Mouse (Mus musculus): Measurements from ENCODE around the gene Sync.

The Sync gene

DNA sequence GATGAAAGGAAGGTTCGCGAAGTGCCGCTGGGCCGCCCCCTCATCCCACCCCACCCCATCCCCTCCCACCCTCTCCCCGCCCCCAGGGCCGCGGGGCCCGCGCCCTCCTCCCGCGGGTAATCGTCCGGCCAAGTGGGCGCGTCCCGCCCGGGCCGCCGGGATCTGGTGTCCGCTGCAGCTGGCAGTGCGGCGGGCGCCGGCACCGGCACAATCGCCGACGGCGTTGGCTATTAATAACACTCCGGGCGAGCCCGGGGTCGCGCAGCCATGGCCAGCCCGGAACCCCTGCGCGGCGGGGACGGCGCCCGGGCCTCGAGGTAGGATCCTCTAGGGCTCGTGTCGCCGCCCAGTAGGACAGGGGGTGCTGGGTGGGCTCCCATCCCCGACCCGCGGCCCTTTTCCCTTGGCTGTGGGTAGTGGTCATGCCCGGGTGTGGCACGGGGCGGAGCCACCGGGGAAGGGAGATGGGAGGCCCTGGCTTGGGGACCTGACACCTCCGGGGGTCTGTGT lies at the start of gene Sync:
Gene Sync (plus strand): TSS at position 146 of the 510 bp plus-strand sequence.
- no peak for DNase-seq (ENCODE audit: low spot score in 2 of 2)

DNA sequence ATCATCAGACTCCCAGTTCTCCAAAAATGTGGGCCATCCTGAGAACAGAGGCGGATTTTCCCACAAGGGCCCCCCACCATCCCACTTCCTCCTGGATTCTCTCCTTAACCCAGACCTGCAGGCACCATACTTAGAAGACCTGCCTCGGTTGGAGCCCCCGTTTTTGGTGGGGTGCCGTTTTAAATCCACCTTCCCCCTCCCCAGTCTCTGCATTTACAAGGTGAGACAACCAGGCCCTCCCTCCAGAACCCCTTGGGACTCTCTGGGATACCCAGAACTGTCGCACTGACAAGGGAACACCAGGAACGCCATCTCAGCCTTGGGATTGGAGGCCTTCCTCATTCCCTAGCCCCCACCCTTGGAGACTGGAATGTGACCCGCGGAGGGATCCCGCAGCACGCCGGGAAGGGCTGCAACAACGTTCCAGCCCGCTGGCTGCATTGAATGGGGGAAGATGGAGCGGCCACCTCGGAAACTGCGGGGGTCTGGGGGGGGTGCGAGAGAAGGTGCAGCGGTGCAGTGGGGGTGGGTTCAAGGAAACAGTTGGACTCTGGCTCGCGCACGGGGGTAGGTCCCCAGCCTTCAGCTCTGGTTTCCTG lies 49.5 kb upstream of the Sync start:
- peak in 1 of 2 experiments; percentile 13 for DNase-seq (ENCODE audit: low spot score in 2 of 2)

DNA sequence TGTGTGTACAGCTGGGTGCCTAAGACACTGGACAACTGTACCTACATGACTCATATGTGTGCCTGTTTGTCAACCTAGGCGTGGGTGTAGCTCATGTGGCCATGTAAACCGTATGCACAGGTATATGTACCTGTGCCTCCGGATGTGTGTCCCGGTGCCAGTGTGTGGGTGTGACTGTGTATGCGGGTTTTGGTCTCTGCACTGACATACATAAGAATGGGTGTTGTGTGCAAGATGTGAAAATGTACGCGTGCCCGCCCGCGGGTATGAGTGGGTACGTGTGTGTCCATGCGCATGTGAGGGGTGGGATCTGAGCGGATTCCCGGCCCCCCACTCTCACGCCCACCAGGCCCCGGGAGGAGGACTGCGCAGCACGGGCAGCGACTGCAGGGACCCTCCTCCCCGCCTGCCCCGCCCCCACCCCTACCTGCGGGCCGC lies 48.8 kb upstream of the Sync start:
- peak in 1 of 2 experiments; percentile 25 for DNase-seq (ENCODE audit: low spot score in 2 of 2)

DNA sequence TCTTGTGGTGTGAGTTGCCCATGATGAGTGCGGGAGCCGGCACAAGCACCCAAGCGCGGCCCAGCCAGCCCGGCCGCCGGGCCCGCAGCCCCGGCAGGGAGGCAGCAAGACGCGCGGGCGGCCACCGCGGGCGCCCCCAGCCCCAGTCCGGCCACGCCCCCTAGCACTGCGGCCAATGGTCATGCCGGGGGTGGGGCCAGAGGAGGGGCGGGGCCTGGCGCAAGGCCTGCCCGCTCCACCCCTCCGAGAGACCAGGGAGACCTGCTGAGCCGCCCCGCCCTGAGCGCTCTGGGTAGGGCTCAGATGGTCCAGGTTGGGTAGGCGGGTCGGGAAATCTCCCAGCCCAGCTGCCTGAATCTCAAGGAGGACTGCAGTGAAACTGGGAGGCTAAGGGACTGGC lies 48.3 kb upstream of the Sync start:
- DNase-seq (ENCODE audit: low spot score in 2 of 2): peak in 1 of 2 experiments; percentile 65

DNA sequence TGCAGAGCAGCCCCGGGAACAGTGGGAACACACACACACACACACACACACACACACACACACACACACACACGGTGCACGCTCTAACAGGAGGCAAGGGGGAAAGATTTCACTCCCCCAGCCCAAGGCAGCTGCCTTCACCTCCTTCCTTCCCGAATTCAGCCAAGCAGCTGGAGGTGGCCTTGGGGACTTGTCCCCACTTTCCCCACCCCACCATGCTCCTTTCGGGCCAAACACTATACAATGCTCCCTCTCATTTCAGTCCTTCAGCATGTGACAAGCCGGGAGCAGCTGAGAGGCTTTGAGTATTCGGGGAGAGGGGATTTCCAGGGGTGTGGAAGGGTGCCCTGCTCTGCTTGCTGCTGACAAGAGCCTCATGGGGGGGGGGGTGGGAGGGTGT lies 45.5 kb upstream of the Sync start:
- no peak for DNase-seq (ENCODE audit: low spot score in 2 of 2)

DNA sequence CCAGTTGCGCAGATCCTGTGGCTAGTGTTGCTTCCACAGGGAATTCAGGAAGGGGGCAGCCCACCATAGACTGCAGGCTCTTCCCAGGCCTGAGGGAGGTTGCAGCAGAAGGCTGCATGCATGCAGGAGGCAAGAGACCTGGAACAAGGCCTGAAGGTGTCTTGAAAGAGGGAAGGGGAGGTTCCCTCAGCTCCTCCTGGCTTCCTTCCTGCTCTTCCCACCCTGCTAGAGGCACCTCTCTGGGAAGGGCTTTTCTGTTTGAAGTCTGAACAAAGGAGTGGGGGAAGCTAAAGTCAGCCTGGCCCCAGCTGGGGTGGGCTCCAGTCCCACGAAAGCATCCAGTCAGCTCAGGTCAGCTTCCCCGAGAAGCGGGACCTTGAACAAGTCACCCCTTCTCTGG lies 45.1 kb upstream of the Sync start:
- DNase-seq (ENCODE audit: low spot score in 2 of 2): no peak

DNA sequence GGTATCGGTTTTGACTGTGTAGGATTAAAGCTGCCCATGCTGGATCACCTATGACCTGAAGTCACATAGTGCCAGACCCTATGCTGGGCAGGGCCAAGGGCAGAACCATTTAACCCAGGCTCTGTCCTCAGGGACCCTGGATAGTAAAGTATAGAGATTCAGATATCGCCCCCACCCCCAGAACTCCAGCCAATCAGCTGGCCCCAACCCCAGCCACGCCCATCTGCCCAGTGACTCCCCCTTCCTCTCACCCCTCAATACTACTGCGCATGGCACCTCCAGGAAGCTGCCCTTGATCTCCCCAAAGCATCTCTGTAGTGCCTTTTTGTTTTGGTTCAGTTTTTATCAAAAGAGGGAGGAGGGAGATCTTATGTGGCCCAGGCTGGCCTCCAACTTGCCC lies 44.7 kb upstream of the Sync start:
- no peak for DNase-seq (ENCODE audit: low spot score in 2 of 2)

DNA sequence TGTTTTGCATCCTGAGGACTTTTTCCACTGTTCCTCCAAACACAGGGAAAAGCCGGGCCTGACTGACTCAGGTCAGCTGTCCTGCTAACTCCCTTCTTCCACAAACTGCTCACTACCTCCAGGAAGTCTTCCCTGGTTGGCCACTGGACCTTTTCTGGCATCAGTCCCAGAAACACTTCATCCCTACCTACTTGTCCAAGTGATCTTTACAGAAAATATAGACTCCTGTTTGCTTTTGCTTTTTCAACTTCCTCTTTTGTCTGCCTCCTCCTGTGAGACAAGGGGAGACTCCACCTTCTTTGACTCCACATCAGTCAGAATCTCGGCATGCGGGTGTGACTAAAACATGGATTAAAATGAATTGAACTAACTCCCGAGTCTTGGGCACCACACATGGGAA lies 42.6 kb upstream of the Sync start:
- DNase-seq (ENCODE audit: low spot score in 2 of 2): no peak

DNA sequence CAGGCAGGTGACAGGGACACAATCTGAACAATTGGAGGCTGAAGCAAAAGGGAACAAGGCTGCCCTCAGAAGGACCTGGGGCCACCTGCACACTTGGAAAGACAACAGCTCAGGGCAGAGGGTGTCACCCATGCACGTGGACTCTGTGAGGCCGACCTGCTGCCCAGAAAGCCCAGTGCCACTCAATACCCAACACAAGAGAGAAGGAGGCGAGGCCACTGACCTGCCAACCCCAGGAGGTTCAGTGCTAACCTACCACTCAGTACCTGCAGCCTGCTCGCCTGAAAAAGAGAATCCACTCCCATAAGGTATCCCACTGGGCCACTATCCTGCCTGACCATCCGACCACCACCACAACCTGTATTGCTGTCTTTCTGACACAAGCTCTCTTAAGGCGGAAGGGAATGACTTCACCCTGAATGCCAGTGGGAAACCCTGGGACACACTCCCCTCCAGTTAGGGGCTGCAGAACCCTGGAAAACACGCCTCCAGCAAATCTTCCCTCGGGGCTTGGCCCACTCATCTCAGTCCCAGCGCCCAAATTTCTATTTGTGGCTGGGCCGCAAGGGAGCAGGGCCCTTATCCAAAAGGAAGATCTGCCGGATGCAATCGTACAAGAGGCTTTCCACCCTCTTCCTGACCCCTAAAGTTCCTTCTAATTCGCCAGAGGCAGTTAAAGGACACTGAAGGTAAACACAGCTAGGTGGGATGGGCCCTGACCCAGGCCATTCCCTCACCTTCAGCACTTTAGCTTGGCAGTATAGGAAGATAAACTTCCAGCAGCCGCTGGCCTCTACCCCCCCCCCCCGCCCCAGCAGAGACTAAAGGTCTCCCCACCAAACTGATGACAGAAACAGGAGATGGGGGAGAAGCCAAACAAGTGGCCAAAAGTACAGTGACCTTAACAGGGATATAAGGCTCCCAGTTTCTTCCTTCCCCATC lies 40.8 kb upstream of the Sync start:
- no peak for DNase-seq (ENCODE audit: low spot score in 2 of 2)

DNA sequence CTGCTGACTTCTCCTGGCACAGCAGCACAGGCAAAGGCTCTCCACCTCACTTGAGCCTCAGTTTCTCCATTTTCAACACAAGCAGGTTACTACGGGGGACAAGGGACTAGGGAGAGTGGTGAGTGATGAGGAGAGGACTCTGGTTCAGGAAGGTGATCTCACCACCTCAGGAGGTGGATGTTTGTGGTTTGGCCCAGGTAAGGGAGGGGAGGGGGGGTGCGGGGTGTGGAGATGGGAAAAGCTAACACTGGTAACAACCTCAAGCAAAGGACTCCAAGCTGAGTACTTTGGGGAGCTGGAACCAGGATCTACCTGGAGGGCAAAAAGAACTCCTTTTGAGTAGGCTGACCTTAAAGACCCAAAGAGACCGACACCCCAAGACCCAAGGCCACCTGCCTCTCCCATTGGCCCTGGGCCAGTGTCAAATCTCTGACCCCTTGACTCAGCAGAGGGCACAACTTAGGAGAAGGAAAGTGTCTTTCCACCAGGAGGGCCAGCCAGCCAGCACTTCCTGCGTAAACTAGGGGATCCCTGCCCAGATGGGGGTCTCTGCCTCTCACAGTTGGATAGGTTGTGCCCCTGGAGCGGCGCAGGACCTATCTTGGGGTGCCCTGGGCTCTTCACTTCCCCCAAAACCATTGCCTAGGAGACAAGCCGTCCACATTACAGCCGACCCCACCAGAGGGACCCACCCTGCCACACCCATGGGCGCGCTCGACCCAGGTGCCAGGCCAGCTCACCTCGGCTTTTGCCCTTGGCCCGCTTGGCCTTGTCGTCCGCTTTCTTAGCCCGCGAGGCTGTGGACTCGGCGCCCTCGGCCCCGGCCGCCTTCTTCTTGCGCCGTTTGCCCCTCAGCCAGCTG lies 39.8 kb upstream of the Sync start:
- no peak for DNase-seq (ENCODE audit: low spot score in 2 of 2)

DNA sequence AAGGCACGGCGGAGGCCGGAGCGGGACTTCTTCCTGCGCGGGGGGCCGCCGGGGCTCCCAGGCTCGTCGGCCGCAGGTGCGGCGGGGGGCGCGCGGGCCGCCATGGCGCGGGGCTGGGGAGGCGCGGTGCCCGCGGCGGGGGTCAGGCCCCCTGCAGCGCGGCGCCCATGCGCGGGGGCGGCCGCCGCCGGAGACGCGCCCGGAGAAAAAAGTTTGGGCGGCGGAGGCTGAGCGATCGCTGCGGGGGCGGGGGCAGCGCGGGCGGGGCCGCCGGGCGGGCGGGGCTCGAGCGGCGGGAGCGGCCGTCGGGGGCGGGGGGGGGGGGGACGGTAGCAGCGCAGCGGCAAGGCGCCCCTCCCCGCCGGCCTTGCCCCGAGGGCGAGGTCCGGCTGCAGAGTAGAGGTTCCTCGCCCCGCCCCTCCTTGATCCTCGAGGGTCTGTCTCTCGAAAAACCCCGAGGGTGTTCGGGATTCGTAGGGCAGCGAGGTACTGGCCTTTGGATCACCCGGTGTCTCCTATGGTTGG lies 39.1 kb upstream of the Sync start:
- no peak for DNase-seq (ENCODE audit: low spot score in 2 of 2)

DNA sequence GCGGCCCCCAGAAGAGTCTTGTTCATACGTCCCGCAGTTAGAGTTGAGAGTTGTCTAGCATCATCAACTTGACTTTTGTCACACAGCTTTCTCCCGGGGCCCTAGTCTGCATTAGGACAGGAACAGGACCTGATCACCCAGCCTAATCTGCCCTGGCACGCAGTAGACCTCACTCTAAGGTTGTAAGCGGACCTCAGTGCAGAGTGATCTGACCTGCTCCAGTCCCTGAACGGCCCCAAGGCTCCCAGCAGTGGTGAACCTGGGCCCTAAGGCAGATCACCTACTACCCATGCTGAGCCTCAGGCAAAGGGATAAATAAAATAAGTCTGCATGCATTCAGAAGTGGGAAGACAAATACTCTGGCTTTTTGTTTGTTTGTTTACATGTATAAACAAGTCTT lies 38.1 kb upstream of the Sync start:
- no peak for DNase-seq (ENCODE audit: low spot score in 2 of 2)

DNA sequence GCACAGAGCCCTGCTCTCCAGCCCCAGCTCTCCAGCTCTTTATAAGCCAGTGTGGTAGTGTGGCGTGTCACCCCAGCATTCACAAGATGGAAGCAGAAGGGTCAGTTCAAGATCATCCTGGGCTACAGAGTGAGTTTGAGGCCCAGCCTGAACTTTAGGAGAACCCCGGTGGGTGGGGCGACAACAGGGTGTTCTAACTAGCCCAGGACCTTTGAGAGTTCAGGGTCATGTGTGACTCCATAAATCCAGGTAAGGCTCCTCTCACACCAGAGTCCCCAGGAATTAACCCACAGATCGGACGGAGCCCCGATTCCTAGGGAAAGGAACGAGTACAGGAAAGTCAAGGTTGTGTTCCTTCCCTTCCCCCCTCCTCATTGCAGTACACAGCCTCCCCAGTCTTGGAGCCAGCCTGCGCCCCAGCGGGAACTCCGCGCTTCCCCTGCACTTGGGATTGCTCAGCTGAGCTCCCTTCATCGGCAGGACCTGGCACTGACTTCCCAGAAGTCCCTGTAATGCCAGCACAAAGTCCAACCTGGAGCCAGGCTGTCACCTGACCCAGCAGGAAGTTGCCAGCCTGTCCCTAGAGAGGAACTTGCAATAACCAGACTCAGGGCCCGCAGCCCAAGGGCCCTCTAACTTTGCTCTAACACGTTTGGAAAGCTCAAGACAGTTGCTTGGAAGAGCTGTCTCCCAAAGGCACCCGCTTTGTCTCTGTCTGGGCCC lies 36.5 kb upstream of the Sync start:
- DNase-seq (ENCODE audit: low spot score in 2 of 2): no peak

DNA sequence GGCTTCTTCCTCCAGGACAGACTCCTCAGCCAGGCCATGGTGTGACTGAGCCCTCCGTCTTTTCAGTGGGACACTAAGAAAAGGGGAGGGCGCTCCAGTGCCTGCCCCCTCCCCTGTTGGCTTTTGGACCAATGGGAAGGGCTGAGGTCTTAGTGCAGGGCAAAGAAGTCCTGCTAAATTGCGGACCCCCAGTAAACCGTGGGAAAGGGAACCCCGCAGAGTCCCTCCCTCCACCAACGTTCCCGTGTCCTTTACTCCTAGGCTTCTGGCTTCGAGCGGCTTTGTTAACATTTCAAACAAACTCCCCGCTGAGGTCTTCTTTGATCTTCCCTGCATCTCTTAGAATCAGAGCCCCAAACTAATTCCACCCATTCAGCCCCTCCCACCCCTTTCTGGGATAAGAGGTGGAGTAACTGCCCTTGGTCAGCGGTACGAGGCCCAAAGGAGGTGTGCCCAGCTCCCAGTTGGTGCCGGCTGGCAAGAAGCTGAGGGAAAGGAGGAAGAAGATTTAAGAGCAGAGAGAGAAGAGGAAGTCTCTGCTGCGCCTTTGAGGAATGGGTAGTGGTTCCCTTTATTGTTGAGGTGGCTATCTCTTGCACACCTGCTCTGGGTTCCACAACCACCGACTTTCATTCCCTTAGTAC lies 35.8 kb upstream of the Sync start:
- DNase-seq (ENCODE audit: low spot score in 2 of 2): no peak

DNA sequence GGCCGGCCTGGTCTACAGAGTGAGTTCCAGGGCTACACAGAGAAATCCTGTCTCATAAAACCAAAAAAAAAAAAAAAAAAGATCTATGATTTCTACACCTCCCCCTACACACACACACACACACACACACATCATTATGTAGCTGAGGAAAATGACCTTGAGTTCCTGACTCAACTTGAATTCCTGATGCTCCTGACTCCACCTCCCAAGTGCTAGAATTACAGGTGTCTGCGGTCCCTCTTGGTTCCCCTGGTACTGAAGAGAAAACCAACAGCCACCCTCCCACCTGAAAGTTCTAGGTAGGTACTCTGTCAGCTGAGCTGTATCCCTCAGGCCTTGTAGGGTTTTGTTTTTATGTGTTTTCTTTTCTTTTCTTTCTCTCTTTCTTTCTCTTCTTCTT lies 34.9 kb upstream of the Sync start:
- no peak for DNase-seq (ENCODE audit: low spot score in 2 of 2)

DNA sequence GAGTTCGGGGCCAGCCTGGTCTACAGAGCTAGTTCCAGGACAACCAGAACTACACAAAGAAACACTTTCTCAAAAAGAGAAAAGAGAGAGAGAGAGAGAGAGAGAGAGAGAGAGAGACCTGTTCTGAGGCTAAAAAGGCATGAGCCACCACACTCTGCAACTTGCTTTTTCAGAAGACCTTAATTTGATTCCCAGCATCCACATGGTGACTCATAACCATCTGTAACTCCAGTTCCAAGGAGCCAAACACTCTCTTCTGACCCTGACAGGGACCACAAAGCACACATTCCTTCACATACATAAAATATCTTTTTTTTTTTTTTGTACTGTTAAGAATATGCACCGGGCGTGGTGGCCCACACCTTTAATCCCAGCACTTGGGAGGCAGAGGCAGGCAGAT lies 32.8 kb upstream of the Sync start:
- DNase-seq (ENCODE audit: low spot score in 2 of 2): no peak

DNA sequence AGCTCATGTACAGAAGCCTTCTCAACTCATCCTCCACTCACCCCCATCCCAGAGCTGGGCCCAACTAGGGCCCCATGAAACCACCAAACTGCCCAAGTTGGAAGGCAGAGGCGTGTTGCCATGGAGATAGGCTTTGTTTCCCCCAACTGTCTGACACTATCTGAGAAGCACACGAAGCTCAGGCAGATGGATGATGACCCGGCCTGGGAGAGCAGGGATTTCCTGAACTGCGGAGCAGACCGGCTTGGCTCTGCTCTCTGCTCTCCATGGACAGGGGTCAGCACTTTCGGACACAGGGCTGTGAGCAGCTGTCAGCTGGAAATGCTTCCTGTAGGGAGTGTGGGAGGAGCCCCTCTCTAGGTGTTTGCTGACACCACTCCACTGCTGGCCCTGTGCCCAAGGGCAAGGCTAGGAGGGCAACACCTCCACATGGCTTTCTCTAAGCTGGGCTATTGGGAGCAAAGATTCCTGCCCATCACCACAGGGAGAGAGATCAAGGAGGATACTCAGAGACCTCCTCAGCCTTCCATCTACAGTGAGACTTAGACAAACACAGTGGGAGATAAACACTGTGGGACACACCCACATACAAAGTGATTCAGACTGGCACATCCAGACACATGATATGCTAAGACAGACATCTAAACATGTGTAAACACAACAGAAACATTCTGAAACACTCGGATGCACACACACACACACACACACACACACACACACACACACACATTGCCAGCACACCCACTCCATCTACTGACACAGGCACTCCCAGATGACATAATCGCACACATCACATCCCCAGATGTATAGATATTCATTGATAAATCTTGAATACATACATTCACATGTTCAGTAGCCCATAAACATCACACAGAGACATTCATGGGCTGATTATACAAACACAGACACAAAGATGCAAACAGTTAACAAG lies 30.7 kb upstream of the Sync start:
- DNase-seq (ENCODE audit: low spot score in 2 of 2): no peak

DNA sequence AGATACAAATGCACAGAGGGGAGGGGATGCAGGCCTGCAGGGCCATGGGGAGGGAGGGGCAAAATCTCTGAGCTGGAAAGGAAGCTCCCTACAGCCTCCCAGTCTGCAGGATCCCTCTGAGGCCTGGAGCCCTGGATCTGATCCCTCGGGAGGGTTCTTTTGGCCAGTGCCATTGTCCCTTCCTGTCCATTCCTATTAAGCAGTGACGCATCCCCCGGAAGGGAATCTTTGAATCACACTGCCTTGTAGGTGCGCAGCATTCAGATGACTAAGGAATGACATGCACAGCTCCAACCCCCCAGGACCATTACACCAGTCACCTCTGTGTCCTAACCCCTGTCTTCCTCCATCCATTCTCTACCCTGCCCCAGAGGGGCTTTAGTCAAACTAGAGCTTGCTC lies 28.3 kb upstream of the Sync start:
- no peak for DNase-seq (ENCODE audit: low spot score in 2 of 2)

DNA sequence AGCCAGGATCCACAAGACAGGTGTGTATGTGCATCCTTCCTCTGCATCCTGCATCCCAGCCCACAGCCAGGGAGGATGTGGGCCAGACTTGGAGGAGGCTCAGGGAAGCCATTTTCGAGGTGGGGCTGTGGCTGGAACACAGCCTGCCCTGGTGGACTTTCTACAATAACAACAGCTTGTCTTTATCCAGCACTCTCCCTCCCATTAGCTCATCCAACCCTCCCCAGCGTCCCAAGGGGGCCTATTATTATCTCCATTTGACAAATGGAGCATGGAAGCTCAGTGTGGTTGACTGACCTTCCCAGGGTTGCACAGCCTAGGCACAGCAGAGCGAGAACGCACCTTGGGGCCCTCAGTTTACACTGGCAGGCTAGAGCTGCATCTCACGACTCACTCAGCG lies 26.7 kb upstream of the Sync start:
- no peak for DNase-seq (ENCODE audit: low spot score in 2 of 2)

DNA sequence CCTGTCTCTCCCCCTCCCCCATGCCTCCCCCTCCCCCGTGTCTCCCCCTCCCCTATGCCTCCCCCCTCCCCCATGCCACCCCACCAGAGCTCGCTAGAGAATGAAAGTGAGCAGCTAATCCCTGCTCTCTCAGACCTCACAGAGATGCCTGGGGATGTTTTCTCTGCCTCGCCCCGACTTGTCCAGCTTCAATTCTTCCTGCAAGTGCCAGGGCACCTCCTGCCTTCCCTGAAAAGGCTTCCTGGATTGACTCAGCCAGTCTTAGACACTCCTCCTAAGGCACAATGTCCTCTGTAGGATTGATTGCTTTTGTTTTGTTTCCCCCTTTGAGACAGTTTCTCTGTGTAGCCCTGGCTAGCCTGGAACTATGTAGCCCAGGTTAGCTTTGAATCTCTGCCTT lies 26.2 kb upstream of the Sync start, which contains the start of gene C77080:
Gene C77080 (minus strand): TSS at position 209 of the 400 bp plus-strand sequence.
- no peak for DNase-seq (ENCODE audit: low spot score in 2 of 2)

All from spleen, postnatal 10 days (tissue).